Mouse (Mus musculus): ENCODE results near the gene Gatad2a.
A peak's percentile ranks its signal among the peaks of the same experiment; 100 is the strongest.

The Gatad2a gene

GRCm38 (mm10) chr8:69874654-69875053, 121.5 kb downstream of the Gatad2a start:
- no peak for DNase-seq (ENCODE audit: low read depth)

GRCm38 (mm10) chr8:69874155-69874554, 122.0 kb downstream of the Gatad2a start:
- peak; percentile 50 for DNase-seq (ENCODE audit: low read depth)

- DNase-seq (ENCODE audit: low read depth): no peak
Measured at GRCm38 (mm10) chr8:69870907-69871306, 125.3 kb downstream of the Gatad2a start.

- DNase-seq (ENCODE audit: low read depth): no peak
Measured at GRCm38 (mm10) chr8:69870003-69870765, 126.0 kb downstream of the Gatad2a start.

- no peak for DNase-seq (ENCODE audit: low read depth)
Measured at GRCm38 (mm10) chr8:69867696-69868326, 128.4 kb downstream of the Gatad2a start.

- no peak for DNase-seq (ENCODE audit: low read depth)
Measured at GRCm38 (mm10) chr8:69864180-69864579, 132.0 kb downstream of the Gatad2a start.

- DNase-seq (ENCODE audit: low read depth): no peak
Measured at GRCm38 (mm10) chr8:69863387-69864020, 132.7 kb downstream of the Gatad2a start.

- DNase-seq (ENCODE audit: low read depth): no peak
Measured at GRCm38 (mm10) chr8:69861251-69861650, 134.9 kb downstream of the Gatad2a start.

- DNase-seq (ENCODE audit: low read depth): no peak
Measured at GRCm38 (mm10) chr8:69860807-69861206, 135.4 kb downstream of the Gatad2a start.

Data from c-Kit-positive CD71-negative TER-119-negative erythroid progenitor cells, embryonic 14.5 days (primary cell).